Mouse (Mus musculus) layer of hippocampus, adult 18-20 months (tissue): ENCODE data around the gene Gapdh. TPM values are rescaled to one million over a fixed set of nuclear protein-coding genes. Genes with fewer than 3 reads are reported as not detected.

Experiments used
- microRNA-seq, 2 experiments: library from miRNA; unstranded; fragments of <30 nt; microRNA quantifications; one replicate each; pipeline ENCODE4 v1.2.0; 2021
- total RNA-seq, 2 experiments: library from RNA; stranded (reverse); gene quantifications; 2 replicates each; pipeline ENCODE4 v1.2.3; 2021

The Gapdh gene
- total RNA-seq, 2 experiments from 2014 or later = 2,555 to 2,598 TPM

Small RNA genes lying within 50 kb of the gene (microRNA-seq; reads per million reads assigned to microRNA genes)
- 0.49 to 0.59 reads per million in 2 experiments for gene Mir3098

Other genes starting within 250 kb of the Gapdh start
- 1,000 to 10,000 TPM; 1,033 to 1,052 TPM for gene Ptms, start 246.4 kb downstream of the Gapdh start, total RNA-seq
- gene Mlf2, start 235.1 kb downstream of the Gapdh start, total RNA-seq = 100 to 1,000 TPM; 631 to 670 TPM
- gene Cops7a, start 200.9 kb downstream of the Gapdh start, total RNA-seq = 100 to 1,000 TPM; 154 to 161 TPM
- gene Pianp, start 169.8 kb downstream of the Gapdh start, total RNA-seq = 100 to 1,000 TPM; 168 to 191 TPM
- 10 to 100 TPM; 43.1 to 44.9 TPM for gene Zfp384, start 157.3 kb downstream of the Gapdh start, total RNA-seq
- 10 to 100 TPM; 54.1 to 54.6 TPM for gene Ing4, start 126.7 kb downstream of the Gapdh start, total RNA-seq
- gene Acrbp, start 116.8 kb downstream of the Gapdh start, total RNA-seq = 10 to 100 TPM; 15.7 to 17.7 TPM
- under 1 TPM; 0.56 to 0.87 TPM for gene Lpar5, start 98.5 kb downstream of the Gapdh start, total RNA-seq
- gene Chd4, start 70.5 kb downstream of the Gapdh start, total RNA-seq = 100 to 1,000 TPM; 153 to 176 TPM
- gene Nop2, start 34.6 kb downstream of the Gapdh start, total RNA-seq = 10 to 100 TPM; 31.3 to 32.4 TPM
- gene Iffo1, start 21.2 kb downstream of the Gapdh start, total RNA-seq = 10 to 100 TPM; 63.0 to 69.1 TPM
- 10 to 100 TPM; 20.4 to 25.8 TPM for gene Ncapd2, start 25.2 kb upstream of the Gapdh start, total RNA-seq
- 10 to 100 TPM; 63.2 to 72.2 TPM for gene Mrpl51, start 25.3 kb upstream of the Gapdh start, total RNA-seq
- 10 to 100 TPM; 82.2 to 86.4 TPM for gene Vamp1, start 49.1 kb upstream of the Gapdh start, total RNA-seq
- 1 to 10 TPM; 4.1 to 4.4 TPM for gene Tapbpl, start 65.4 kb upstream of the Gapdh start, total RNA-seq
- gene Cd27, start 70.5 kb upstream of the Gapdh start, total RNA-seq = not detected
- not detected for gene Tuba3a, start 119.6 kb upstream of the Gapdh start, total RNA-seq
- gene Ltbr, start 147.4 kb upstream of the Gapdh start, total RNA-seq = 1 to 10 TPM; 6.5 to 7.4 TPM
- 1 to 10 TPM; 3.6 to 6.6 TPM for gene Scnn1a, start 154.2 kb upstream of the Gapdh start, total RNA-seq
- 10 to 100 TPM; 11.7 to 11.8 TPM for gene Tnfrsf1a, start 182.9 kb upstream of the Gapdh start, total RNA-seq
- under 1 TPM; 0.13 to 0.17 TPM for gene Plekhg6, start 214.3 kb upstream of the Gapdh start, total RNA-seq